Mouse (Mus musculus): Measurements from ENCODE around the gene Mmp15. TPM values are rescaled to one million over a fixed set of nuclear protein-coding genes. Genes with fewer than 3 reads are reported as not detected.

Mmp15 gene
- polyA plus RNA-seq, 1 experiment from 2014 or later = 11.9 TPM

DNA sequence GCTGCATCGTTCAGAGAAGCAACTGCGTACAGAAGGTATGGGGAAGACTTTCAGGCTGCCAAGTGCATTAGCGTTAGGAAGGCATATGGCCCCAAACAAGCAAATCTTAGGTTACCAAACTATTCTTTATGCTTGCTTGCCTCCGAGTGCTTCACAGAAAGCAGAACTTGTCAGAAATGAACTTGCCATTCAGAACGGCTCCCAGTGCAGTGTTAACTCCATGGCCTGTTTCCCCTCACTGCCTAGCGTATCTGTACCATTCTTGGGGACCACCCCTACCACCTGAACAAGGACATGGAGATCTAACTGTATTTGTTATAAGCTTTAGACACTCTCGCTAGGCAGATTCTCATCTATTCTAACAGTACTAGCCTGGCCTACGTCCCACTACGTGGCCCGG lies 35.2 kb downstream of the Mmp15 start:
- no peaks in the 10 kb centered on the region for H3K4me1 ChIP-seq (replicated peaks; ENCODE audit: control insufficient read depth, insufficient read depth, low read length)
- no peak overlapping the region for H3K4me3 ChIP-seq (ENCODE audit: low read depth, low read length)
- no peaks in the 10 kb centered on the region for H3K9me3 ChIP-seq (ENCODE audit: control insufficient read depth)
- no peaks in the 10 kb centered on the region for H3K36me3 ChIP-seq (ENCODE audit: control insufficient read depth, insufficient read depth)
- WGBS = 89% methylated on average over 10 of the region's 10 CpGs
- no peak overlapping the region for H3K27ac ChIP-seq (ENCODE audit: low read depth, low read length)
- H3K4me2 ChIP-seq (replicated peaks; ENCODE audit: low read depth) = no peak overlapping the region
- H3K27me3 ChIP-seq (replicated peaks; ENCODE audit: control insufficient read depth, insufficient read depth, low read length) = no peaks in the 10 kb centered on the region
- no peak for ATAC-seq
- TF ChIP-seq CTCF (IDR thresholded peaks at IDR 0.05; ENCODE audit: low read depth) = no peak
- H3K9ac ChIP-seq (ENCODE audit: low read depth, low read length) = no peak overlapping the region

DNA sequence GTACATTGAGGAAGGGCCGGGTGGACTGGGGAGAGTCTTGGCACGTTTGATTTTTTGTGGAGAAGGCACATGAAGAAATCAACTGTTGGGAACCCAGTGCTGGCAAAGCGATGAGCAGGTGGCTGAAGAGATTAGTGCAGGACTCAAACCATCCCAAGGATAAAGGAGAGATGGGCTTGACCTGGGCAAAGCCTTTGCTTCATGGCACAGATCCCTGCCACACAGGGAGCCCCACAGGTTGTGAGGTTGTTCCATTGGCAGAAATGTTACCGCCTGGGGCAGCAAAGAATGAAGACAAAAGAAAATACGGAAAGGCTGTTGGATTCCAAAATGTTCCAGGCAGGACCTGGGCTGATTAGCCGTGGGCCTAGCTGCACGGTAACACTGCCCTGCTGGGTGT lies 35.9 kb downstream of the Mmp15 start:
- TF ChIP-seq CTCF (IDR thresholded peaks at IDR 0.05; ENCODE audit: low read depth) = no peak
- 88% methylated on average over 7 of the region's 7 CpGs for WGBS

DNA sequence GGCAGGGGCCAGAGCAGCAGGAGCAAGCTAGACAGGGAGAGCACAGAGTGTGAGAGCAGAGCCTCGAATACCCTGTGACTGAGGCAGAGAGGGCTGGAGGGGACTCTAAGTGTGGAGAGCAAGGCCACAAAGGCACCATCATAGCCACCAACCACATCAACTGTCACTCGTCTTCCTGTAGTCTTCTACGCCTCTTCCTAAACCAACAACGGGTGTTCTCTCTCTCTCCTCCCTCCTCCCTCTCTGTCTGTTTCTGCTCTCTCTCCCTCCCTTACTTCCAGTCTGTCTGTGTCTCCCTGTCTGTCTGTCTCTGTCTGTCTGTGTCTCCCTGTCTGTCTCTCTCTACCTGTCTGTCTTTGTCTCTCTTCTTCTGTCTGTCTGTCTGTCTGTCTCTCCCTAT lies 38.2 kb downstream of the Mmp15 start:
- no peaks in the 10 kb centered on the region for H3K36me3 ChIP-seq (ENCODE audit: control insufficient read depth, insufficient read depth)
- H3K27me3 ChIP-seq (replicated peaks; ENCODE audit: control insufficient read depth, insufficient read depth, low read length) = no peaks in the 10 kb centered on the region
- no peak overlapping the region for H3K9ac ChIP-seq (ENCODE audit: low read depth, low read length)
- H3K4me2 ChIP-seq (replicated peaks; ENCODE audit: low read depth) = no peak overlapping the region
- 42% methylated on average over 4 of the region's 4 CpGs for whole genome bisulfite sequencing
- TF ChIP-seq CTCF (IDR thresholded peaks at IDR 0.05; ENCODE audit: low read depth) = no peak
- H3K4me3 ChIP-seq (ENCODE audit: low read depth, low read length) = no peak overlapping the region
- no peaks in the 10 kb centered on the region for H3K9me3 ChIP-seq (ENCODE audit: control insufficient read depth)
- no peak overlapping the region for H3K27ac ChIP-seq (ENCODE audit: low read depth, low read length)
- H3K4me1 ChIP-seq (replicated peaks; ENCODE audit: control insufficient read depth, insufficient read depth, low read length) = no peaks in the 10 kb centered on the region
- ATAC-seq = no peak

More for the DNA sequence above, 35.9 kb downstream of the Mmp15 start:
- ATAC-seq = no peak
- Histone ChIP-seq H3K9ac (ENCODE audit: low read depth, low read length) (no peak overlapping the region), H3K36me3 (ENCODE audit: control insufficient read depth, insufficient read depth) (no peaks in the 10 kb centered on the region), H3K27ac (ENCODE audit: low read depth, low read length) (no peak overlapping the region), H3K4me1 (replicated peaks; ENCODE audit: control insufficient read depth, insufficient read depth, low read length) (no peaks in the 10 kb centered on the region), H3K4me3 (ENCODE audit: low read depth, low read length) (no peak overlapping the region), H3K27me3 (replicated peaks; ENCODE audit: control insufficient read depth, insufficient read depth, low read length) (no peaks in the 10 kb centered on the region), H3K4me2 (replicated peaks; ENCODE audit: low read depth) (no peak overlapping the region), H3K9me3 (ENCODE audit: control insufficient read depth) (no peaks in the 10 kb centered on the region)

DNA sequence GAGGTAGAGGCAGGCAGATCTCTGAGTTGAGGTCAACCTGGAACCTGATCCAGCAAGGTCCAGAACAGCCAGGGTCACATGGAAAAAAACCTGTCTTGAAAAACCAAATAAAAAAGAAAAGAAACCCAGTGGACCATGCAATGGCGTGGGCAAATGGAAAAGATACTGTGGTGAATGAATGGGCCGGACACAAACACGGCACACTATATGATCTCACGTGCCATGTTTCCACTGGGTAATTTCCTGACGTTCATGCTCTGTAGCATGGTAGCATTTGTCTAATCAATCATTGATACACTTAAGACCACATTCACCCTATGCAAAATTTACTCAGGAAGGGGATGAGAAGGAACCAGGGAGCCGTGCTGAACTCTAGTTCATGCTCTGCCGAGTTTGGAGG lies 39.0 kb downstream of the Mmp15 start:
- no peak overlapping the region for H3K9ac ChIP-seq (ENCODE audit: low read depth, low read length)
- H3K27me3 ChIP-seq (replicated peaks; ENCODE audit: control insufficient read depth, insufficient read depth, low read length) = no peaks in the 10 kb centered on the region
- H3K9me3 ChIP-seq (ENCODE audit: control insufficient read depth) = no peaks in the 10 kb centered on the region
- H3K4me3 ChIP-seq (ENCODE audit: low read depth, low read length) = no peak overlapping the region
- H3K36me3 ChIP-seq (ENCODE audit: control insufficient read depth, insufficient read depth) = no peaks in the 10 kb centered on the region
- no peak for ATAC-seq
- TF ChIP-seq CTCF (IDR thresholded peaks at IDR 0.05; ENCODE audit: low read depth) = no peak
- H3K4me1 ChIP-seq (replicated peaks; ENCODE audit: control insufficient read depth, insufficient read depth, low read length) = no peaks in the 10 kb centered on the region
- no peak overlapping the region for H3K4me2 ChIP-seq (replicated peaks; ENCODE audit: low read depth)
- no peak overlapping the region for H3K27ac ChIP-seq (ENCODE audit: low read depth, low read length)
- 71% methylated on average over 7 of the region's 7 CpGs for WGBS

DNA sequence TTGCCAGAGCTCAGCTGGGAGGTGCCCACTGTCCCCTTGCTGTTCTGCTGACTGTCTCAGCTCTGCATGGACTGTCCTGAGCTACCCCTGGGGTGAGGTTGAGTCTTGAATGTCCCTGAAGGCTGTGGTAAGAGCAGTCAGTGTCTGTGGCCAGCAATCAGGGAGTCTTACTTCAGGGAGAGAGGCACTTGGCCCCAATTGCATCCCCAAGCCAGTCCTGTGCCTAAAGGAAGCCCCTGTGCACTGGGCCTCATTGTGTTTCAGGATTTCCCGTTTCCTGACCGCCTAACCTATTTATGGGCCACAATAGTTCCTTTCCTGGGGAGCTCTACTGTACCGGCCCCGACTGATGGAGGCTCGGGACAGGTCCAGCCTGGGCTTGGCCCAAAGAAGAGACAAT lies 40.5 kb downstream of the Mmp15 start:
- 76% methylated on average over 5 of the region's 5 CpGs for whole genome bisulfite sequencing
- Histone ChIP-seq H3K9ac (ENCODE audit: low read depth, low read length) (no peak overlapping the region), H3K27me3 (replicated peaks; ENCODE audit: control insufficient read depth, insufficient read depth, low read length) (no peaks in the 10 kb centered on the region), H3K4me3 (ENCODE audit: low read depth, low read length) (no peak overlapping the region), H3K4me1 (replicated peaks; ENCODE audit: control insufficient read depth, insufficient read depth, low read length) (no peaks in the 10 kb centered on the region), H3K36me3 (ENCODE audit: control insufficient read depth, insufficient read depth) (no peaks in the 10 kb centered on the region), H3K9me3 (ENCODE audit: control insufficient read depth) (no peaks in the 10 kb centered on the region), H3K27ac (ENCODE audit: low read depth, low read length) (no peak overlapping the region), H3K4me2 (replicated peaks; ENCODE audit: low read depth) (no peak overlapping the region)
- ATAC-seq = no peak
- no peak for TF ChIP-seq CTCF (IDR thresholded peaks at IDR 0.05; ENCODE audit: low read depth)

DNA sequence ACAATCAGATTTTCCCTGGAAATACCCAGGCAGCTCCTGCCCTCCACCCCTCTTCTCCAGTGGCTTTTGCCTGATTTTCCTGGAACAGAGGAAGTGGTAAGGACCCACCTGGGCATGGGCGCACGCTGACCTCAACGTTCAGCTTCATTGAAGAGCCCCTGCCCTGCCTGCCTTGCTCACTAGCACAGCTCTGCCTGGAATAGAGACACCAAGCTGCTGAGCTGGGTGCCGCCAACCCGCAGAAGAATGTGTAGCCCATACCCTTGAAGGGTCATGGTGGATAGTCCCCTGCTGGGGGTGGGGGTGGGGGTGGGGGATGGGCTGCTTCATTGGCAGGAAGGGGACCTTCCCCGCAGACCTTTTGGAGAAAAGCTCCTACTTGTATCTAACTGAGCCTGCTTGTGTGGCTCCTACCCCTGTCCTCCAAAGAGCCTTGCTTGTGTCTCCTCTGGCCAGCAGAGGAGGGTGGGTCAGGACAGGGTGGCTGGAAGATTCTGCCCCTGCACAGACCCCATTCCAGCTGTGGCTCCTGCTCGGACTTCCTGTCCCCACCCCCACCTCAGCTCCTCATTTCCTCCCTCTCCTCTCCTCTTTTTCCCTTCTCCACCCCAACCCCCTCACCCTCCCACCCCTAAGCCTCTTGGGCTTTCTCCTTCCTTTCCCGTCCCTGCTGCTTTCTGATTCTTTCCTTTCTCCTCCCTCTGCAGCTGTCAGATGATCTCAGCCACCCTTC lies 43.3 kb downstream of the Mmp15 start:
- ATAC-seq = no peak
- no peak for TF ChIP-seq CTCF (IDR thresholded peaks at IDR 0.05; ENCODE audit: low read depth)

More for the DNA sequence above, 43.3 kb downstream of the Mmp15 start:
- Histone ChIP-seq H3K4me3 (ENCODE audit: low read depth, low read length) (no peak overlapping the region), H3K4me2 (replicated peaks; ENCODE audit: low read depth) (no peak overlapping the region), H3K27me3 (replicated peaks; ENCODE audit: control insufficient read depth, insufficient read depth, low read length) (no peaks in the 10 kb centered on the region), H3K4me1 (replicated peaks; ENCODE audit: control insufficient read depth, insufficient read depth, low read length) (no peaks in the 10 kb centered on the region), H3K27ac (ENCODE audit: low read depth, low read length) (no peak overlapping the region), H3K9me3 (ENCODE audit: control insufficient read depth) (no peaks in the 10 kb centered on the region), H3K36me3 (ENCODE audit: control insufficient read depth, insufficient read depth) (no peaks in the 10 kb centered on the region), H3K9ac (ENCODE audit: low read depth, low read length) (no peak overlapping the region)
- 40% methylated on average over 8 of the region's 8 CpGs for WGBS

All from intestine, postnatal 0 days (tissue).